Mouse (Mus musculus) ES-E14 (cell line): ENCODE measurements around the gene Dlec1. TPM values are rescaled to one million over a fixed set of nuclear protein-coding genes. Genes with fewer than 3 reads are reported as not detected.

Source experiments
- DNase-seq: peaks from one replicate; pipeline ENCODE4 v3.0.0-alpha.2; 2013; ENCODE audit warnings: low read depth, low spot score
- H3K27ac ChIP-seq: 2 replicates; pipeline ENCODE4 v1.5.1; 2012; ENCODE audit warnings: low read depth, mild to moderate bottlenecking, low read length, moderate library complexity, mixed read lengths; ENCODE audit not compliant: poor library complexity, insufficient read depth, severe bottlenecking
- H3K36me3 ChIP-seq: 2 replicates; pipeline ENCODE4 v1.6.1; 2012; ENCODE audit warnings: mild to moderate bottlenecking, low read length, moderate library complexity, mixed read lengths; ENCODE audit not compliant: control insufficient read depth, poor library complexity, insufficient read depth, severe bottlenecking
- H3K4me1 ChIP-seq, 2 experiments: fragments of 150-350 bp in 1 of 2; sonication (generic) in 1 of 2; 2 replicates each; pipeline ENCODE4 v1.6.1; 2012; ENCODE audit warnings: low read length in 2 of 2, mild to moderate bottlenecking in 1 of 2, mixed read lengths in 1 of 2; ENCODE audit not compliant: control insufficient read depth in 2 of 2, insufficient read depth in 2 of 2, poor library complexity in 1 of 2
- H3K4me3 ChIP-seq, 2 experiments: fragments of 150-350 bp in 1 of 2; sonication (generic) in 1 of 2; 2 replicates each; pipeline ENCODE4 v1.5.1; 2012; ENCODE audit warnings: low read length in 2 of 2, low read depth in 1 of 2, mild to moderate bottlenecking in 1 of 2, mixed read lengths in 1 of 2; ENCODE audit not compliant: insufficient read depth in 1 of 2, poor library complexity in 1 of 2, severe bottlenecking in 1 of 2
- H3K9ac ChIP-seq: 2 replicates; pipeline ENCODE4 v1.6.1; 2012; ENCODE audit warnings: low read depth, mild to moderate bottlenecking, low read length, mixed read lengths; ENCODE audit not compliant: poor library complexity, insufficient read depth, severe bottlenecking
- H3K9me3 ChIP-seq: fragments of 150-350 bp; sonication (generic); 2 replicates; pipeline ENCODE4 v1.6.1; 2012; ENCODE audit warnings: low read depth, mild to moderate bottlenecking, low read length; ENCODE audit not compliant: control insufficient read depth, insufficient read depth
- CHD2 ChIP-seq: IDR thresholded peaks from 2 replicates; pipeline ENCODE4 v1.6.1; 2014; ENCODE audit warnings: mild to moderate bottlenecking, low read depth, low read length, inconsistent platforms
- HCFC1 ChIP-seq: IDR thresholded peaks from 2 replicates; pipeline ENCODE4 v1.6.1; 2012; ENCODE audit warnings: low read length, inconsistent platforms, borderline replicate concordance; ENCODE audit not compliant: insufficient read depth
- MAFK ChIP-seq: IDR thresholded peaks from 2 replicates; pipeline ENCODE4 v1.6.1; 2014; ENCODE audit warnings: mild to moderate bottlenecking, low read depth, low read length, inconsistent platforms; ENCODE audit not compliant: insufficient read depth
- ZC3H11A ChIP-seq: IDR thresholded peaks from 2 replicates; pipeline ENCODE4 v1.6.1; 2012; ENCODE audit warnings: low read depth, mild to moderate bottlenecking, inconsistent platforms, low read length, borderline replicate concordance
- ZNF384 ChIP-seq: IDR thresholded peaks from 2 replicates; pipeline ENCODE4 v1.6.1; 2012; ENCODE audit warnings: low read depth, low read length, inconsistent platforms
- in situ Hi-C, 2 experiments: fragments of 600-800 bp; cut with MboI; formaldehyde crosslinking; loops; one replicate each; pipeline ENCODE4 v1.15.1; 2025; ENCODE audit warnings: low sequenced_read_pairs in 2 of 2, inconsistent platforms in 1 of 2; ENCODE audit not compliant: unreplicated experiment in 2 of 2
- total RNA-seq: library from RNA; depleted of rRNA; stranded (reverse); fragments of 300-350 nt; gene quantifications from 2 replicates; pipeline ENCODE4 v1.2.3, GENCODE M21; 2012

The Dlec1 gene
- total RNA-seq, 1 experiment: 1.2 TPM

- no peak overlapping the region for H3K4me3 ChIP-seq
- TF ChIP-seq MAFK (no peak), ZC3H11A (no peak), ZNF384 (no peak), HCFC1 (no peak), CHD2 (no peak)
- no peak for DNase-seq
- in situ Hi-C loops: no loop called here
- H3K4me1 ChIP-seq: peaks cover 4 to 29% of the 10 kb centered on the region in 2 experiments; a peak in 2 of 4 replicates
- no peak overlapping the region for H3K27ac ChIP-seq
- no peak overlapping the region for H3K9ac ChIP-seq
- H3K36me3 ChIP-seq: no peaks in the 10 kb centered on the region
- no peaks in the 10 kb centered on the region for H3K9me3 ChIP-seq
Observed at GRCm38 (mm10) chr9:119060701-119061100, 41.6 kb upstream of the Dlec1 start.

GRCm38 (mm10) chr9:119063036-119063644 lies 39.1 kb upstream of the Dlec1 start:
- in situ Hi-C loops: no loop called here
- peak overlapping the region in 1 of 2 experiments; percentile 55; a peak in 2 of 4 replicates for H3K4me3 ChIP-seq
- DNase-seq: peak; percentile 65

GRCm38 (mm10) chr9:119064296-119064695 lies 38.0 kb upstream of the Dlec1 start:
- in situ Hi-C loops: no loop called here
- Histone ChIP-seq H3K9ac (peak overlapping the region; percentile 2; the same call in 1 of the 2 replicates), H3K4me1 (peaks cover 4 to 18% of the 10 kb centered on the region in 2 experiments; a peak in 1 of 4 replicates), H3K36me3 (no peaks in the 10 kb centered on the region), H3K4me3 (no peak overlapping the region), H3K27ac (no peak overlapping the region), H3K9me3 (no peaks in the 10 kb centered on the region)
- TF ChIP-seq ZNF384 (no peak), ZC3H11A (no peak)
- DNase-seq: no peak

More at GRCm38 (mm10) chr9:119063036-119063644, 39.1 kb upstream of the Dlec1 start:
- no peaks in the 10 kb centered on the region for H3K36me3 ChIP-seq
- peaks cover 4 to 18% of the 10 kb centered on the region in 2 experiments; a peak in 1 of 4 replicates for H3K4me1 ChIP-seq
- H3K9me3 ChIP-seq: no peaks in the 10 kb centered on the region
- TF ChIP-seq MAFK: no peak
- TF ChIP-seq HCFC1: no peak
- TF ChIP-seq ZC3H11A: no peak
- no peak for TF ChIP-seq ZNF384
- no peak for TF ChIP-seq CHD2
- no peak overlapping the region for H3K27ac ChIP-seq
- H3K9ac ChIP-seq: peak overlapping the region; percentile 18; the same call in 1 of the 2 replicates

- H3K27ac ChIP-seq: no peak overlapping the region
- peak; percentile 58 for DNase-seq
- peaks cover 3% of the 10 kb centered on the region; the same call in 1 of the 2 replicates for H3K36me3 ChIP-seq
- in situ Hi-C loops: loop anchor here in 1 of 2 experiments (5.0 kb wide), 1 partner anchor 150 kb away; no protein-coding TSS in a partner anchor
- no peak overlapping the region for H3K4me3 ChIP-seq
- no peak overlapping the region for H3K9ac ChIP-seq
- peaks cover 4 to 21% of the 10 kb centered on the region in 2 experiments; a peak in 1 of 4 replicates for H3K4me1 ChIP-seq
- TF ChIP-seq MAFK: no peak
- no peak for TF ChIP-seq ZNF384
- no peak for TF ChIP-seq CHD2
- no peak for TF ChIP-seq HCFC1
- peak; percentile 73 for TF ChIP-seq ZC3H11A
- no peaks in the 10 kb centered on the region for H3K9me3 ChIP-seq
Observed at GRCm38 (mm10) chr9:119067601-119068000, 34.7 kb upstream of the Dlec1 start.

- DNase-seq: no peak
- in situ Hi-C loops: loop anchor here in 1 of 2 experiments (5.0 kb wide), 1 partner anchor 151 kb away; no protein-coding TSS in a partner anchor
- TF ChIP-seq ZNF384 (no peak), ZC3H11A (no peak), CHD2 (no peak), MAFK (no peak), HCFC1 (no peak)
- H3K4me3 ChIP-seq: no peak overlapping the region
- H3K36me3 ChIP-seq: peaks cover 4% of the 10 kb centered on the region; the same call in 1 of the 2 replicates
- H3K9me3 ChIP-seq: no peaks in the 10 kb centered on the region
- H3K27ac ChIP-seq: no peak overlapping the region; the same call in 1 of the 2 replicates
- H3K9ac ChIP-seq: no peak overlapping the region
- H3K4me1 ChIP-seq: peaks cover 4 to 18% of the 10 kb centered on the region in 2 experiments; a peak in 1 of 4 replicates
Observed at GRCm38 (mm10) chr9:119068266-119068665, 34.0 kb upstream of the Dlec1 start.
